Mouse (Mus musculus): ENCODE measurements around the gene Slc35b4. TPM values are rescaled to one million over a fixed set of nuclear protein-coding genes. Genes with fewer than 3 reads are reported as not detected.

Slc35b4 gene
- polyA plus RNA-seq, 1 experiment: 49.6 TPM

DNA sequence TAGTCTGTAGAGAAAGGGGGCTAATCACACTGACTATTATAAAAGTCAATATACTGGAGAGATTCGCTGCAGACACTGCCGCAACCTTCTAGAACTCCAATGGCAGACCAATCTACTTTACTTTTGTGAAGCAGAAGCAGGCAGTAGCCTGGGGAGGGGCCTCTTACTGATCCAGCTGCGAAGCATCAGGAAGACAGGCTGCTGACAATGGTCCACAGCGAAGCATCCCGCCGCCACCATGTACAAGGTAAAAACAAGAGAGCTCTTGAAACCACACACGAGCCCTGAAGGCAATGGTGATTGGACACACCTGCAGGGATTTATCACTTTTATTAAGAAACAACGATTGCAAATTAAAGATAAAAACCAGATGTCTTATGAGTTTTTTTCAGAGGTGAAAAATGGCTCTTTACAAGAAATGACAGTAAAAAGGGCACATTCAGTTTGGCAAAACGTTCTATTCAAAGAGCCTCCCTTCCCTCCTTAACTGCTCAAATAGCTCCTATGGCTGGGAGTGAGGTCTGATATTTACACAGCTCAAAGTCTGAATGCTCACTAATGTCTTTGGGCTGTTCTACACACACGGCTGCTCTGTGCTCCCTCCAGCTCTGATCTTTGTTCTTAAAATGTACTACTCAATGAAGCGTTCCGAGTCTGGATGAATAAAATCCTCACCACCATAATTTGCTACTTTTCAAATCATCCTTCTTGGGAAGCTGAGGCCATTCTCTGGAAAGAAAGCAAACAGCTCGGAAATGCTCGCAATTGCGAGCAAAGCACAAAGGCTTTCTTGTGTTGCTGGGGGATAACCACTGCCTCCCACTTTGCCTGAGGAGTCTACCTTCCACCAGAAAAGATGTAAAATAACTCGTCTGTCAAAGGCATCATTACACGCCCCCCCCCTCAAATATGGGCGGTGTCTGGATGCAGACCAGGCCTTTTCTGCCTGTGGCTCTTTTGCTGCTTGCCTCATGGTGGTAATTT, 23.6 kb downstream of the Slc35b4 start:
- Histone ChIP-seq H3K36me3 (ENCODE audit: control insufficient read depth, insufficient read depth, low read length) (peaks cover 13% of the 10 kb centered on the region), H3K27me3 (ENCODE audit: control insufficient read depth, insufficient read depth, low read length) (no peaks in the 10 kb centered on the region), H3K4me3 (ENCODE audit: control insufficient read depth, insufficient read depth, low read length) (no peak overlapping the region), H3K27ac (ENCODE audit: control insufficient read depth, insufficient read depth, low read length) (peak overlapping the region; percentile 14; the same call in 1 of the 2 replicates), H3K4me1 (replicated peaks; ENCODE audit: control insufficient read depth, insufficient read depth, low read length) (peaks cover 52% of the 10 kb centered on the region)
- no peak for TF ChIP-seq CTCF (IDR thresholded peaks at IDR 0.05; ENCODE audit: borderline replicate concordance, control insufficient read depth, extremely low read depth, insufficient read depth, low read length, poor library complexity)
- no peak for TF ChIP-seq POLR2A (IDR thresholded peaks at IDR 0.05; ENCODE audit: control insufficient read depth, extremely low read depth, insufficient read depth, low read length, poor library complexity)
- DNase-seq: no peak
- 74% methylated on average over 18 of the region's 18 CpGs for WGBS

DNA sequence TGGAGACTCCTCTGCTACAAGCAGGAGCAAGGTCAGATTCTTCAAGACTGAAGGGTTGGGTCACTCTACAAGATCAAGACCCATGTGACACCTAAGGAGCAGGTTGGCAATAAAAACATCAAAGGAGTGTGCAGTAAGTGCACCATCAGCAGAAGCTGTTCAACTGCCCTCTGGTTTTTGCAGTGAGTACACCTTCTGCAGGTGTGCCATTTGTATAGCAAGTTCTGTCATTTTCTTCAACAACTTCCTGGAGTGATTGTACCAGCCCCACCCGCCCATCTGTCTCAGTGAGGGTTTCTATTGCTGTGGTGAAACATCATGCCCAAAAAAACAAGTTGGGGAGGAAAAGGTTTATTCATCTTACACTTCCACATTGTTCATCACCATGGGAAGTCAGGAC, 27.1 kb downstream of the Slc35b4 start:
- TF ChIP-seq CTCF (IDR thresholded peaks at IDR 0.05; ENCODE audit: borderline replicate concordance, control insufficient read depth, extremely low read depth, insufficient read depth, low read length, poor library complexity): no peak
- TF ChIP-seq POLR2A (IDR thresholded peaks at IDR 0.05; ENCODE audit: control insufficient read depth, extremely low read depth, insufficient read depth, low read length, poor library complexity): no peak
- H3K4me1 ChIP-seq (replicated peaks; ENCODE audit: control insufficient read depth, insufficient read depth, low read length): peaks cover 32% of the 10 kb centered on the region
- peak overlapping the region; percentile 73 for H3K27ac ChIP-seq (ENCODE audit: control insufficient read depth, insufficient read depth, low read length)
- H3K4me3 ChIP-seq (ENCODE audit: control insufficient read depth, insufficient read depth, low read length): no peak overlapping the region
- no peaks in the 10 kb centered on the region for H3K36me3 ChIP-seq (ENCODE audit: control insufficient read depth, insufficient read depth, low read length)
- H3K27me3 ChIP-seq (ENCODE audit: control insufficient read depth, insufficient read depth, low read length): no peaks in the 10 kb centered on the region
- WGBS: 23% methylated on average over 1 of the region's 1 CpGs
- no peak for DNase-seq

DNA sequence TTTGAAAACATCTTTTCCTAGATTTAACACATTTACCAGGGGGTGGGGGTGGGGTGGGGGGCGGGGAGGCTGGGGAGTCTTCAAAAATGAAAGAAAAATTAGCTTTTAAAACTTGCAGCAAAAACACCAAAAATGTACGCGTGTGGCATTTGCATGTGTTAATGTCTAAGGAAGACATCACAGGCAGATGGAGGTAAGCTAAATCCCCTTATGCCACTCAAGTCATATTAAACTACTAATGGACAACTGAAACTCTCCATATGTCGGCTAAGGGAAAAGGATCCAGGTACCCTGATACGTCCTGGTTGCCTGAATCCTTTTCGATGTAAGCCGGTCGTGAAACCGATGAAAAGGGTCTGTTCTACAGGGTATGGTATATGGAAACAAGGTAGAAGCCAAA, 27.8 kb downstream of the Slc35b4 start:
- TF ChIP-seq CTCF (IDR thresholded peaks at IDR 0.05; ENCODE audit: borderline replicate concordance, control insufficient read depth, extremely low read depth, insufficient read depth, low read length, poor library complexity) (no peak), POLR2A (IDR thresholded peaks at IDR 0.05; ENCODE audit: control insufficient read depth, extremely low read depth, insufficient read depth, low read length, poor library complexity) (no peak)
- H3K4me1 ChIP-seq (replicated peaks; ENCODE audit: control insufficient read depth, insufficient read depth, low read length): peaks cover 28% of the 10 kb centered on the region

GRCm38 (mm10) chr6:34148639-34149038, 28.3 kb downstream of the Slc35b4 start:
- WGBS: 94% methylated on average over 7 of the region's 7 CpGs
- H3K4me1 ChIP-seq (replicated peaks; ENCODE audit: control insufficient read depth, insufficient read depth, low read length): peaks cover 24% of the 10 kb centered on the region
- H3K4me3 ChIP-seq (ENCODE audit: control insufficient read depth, insufficient read depth, low read length): no peak overlapping the region
- no peak for TF ChIP-seq POLR2A (IDR thresholded peaks at IDR 0.05; ENCODE audit: control insufficient read depth, extremely low read depth, insufficient read depth, low read length, poor library complexity)
- no peak for TF ChIP-seq CTCF (IDR thresholded peaks at IDR 0.05; ENCODE audit: borderline replicate concordance, control insufficient read depth, extremely low read depth, insufficient read depth, low read length, poor library complexity)
- H3K27me3 ChIP-seq (ENCODE audit: control insufficient read depth, insufficient read depth, low read length): no peaks in the 10 kb centered on the region
- no peaks in the 10 kb centered on the region for H3K36me3 ChIP-seq (ENCODE audit: control insufficient read depth, insufficient read depth, low read length)
- DNase-seq: no peak
- no peak overlapping the region for H3K27ac ChIP-seq (ENCODE audit: control insufficient read depth, insufficient read depth, low read length)

More for the DNA sequence above, 27.8 kb downstream of the Slc35b4 start:
- Histone ChIP-seq H3K4me3 (ENCODE audit: control insufficient read depth, insufficient read depth, low read length) (no peak overlapping the region), H3K27me3 (ENCODE audit: control insufficient read depth, insufficient read depth, low read length) (no peaks in the 10 kb centered on the region), H3K27ac (ENCODE audit: control insufficient read depth, insufficient read depth, low read length) (no peak overlapping the region), H3K36me3 (ENCODE audit: control insufficient read depth, insufficient read depth, low read length) (no peaks in the 10 kb centered on the region)
- WGBS: 94% methylated on average over 9 of the region's 9 CpGs
- DNase-seq: no peak

GRCm38 (mm10) chr6:34148021-34148420, 28.9 kb downstream of the Slc35b4 start:
- WGBS: 96% methylated on average over 3 of the region's 3 CpGs
- H3K27me3 ChIP-seq (ENCODE audit: control insufficient read depth, insufficient read depth, low read length): no peaks in the 10 kb centered on the region
- H3K4me1 ChIP-seq (replicated peaks; ENCODE audit: control insufficient read depth, insufficient read depth, low read length): peaks cover 20% of the 10 kb centered on the region
- DNase-seq: no peak
- no peak overlapping the region for H3K27ac ChIP-seq (ENCODE audit: control insufficient read depth, insufficient read depth, low read length)
- no peak for TF ChIP-seq CTCF (IDR thresholded peaks at IDR 0.05; ENCODE audit: borderline replicate concordance, control insufficient read depth, extremely low read depth, insufficient read depth, low read length, poor library complexity)
- TF ChIP-seq POLR2A (IDR thresholded peaks at IDR 0.05; ENCODE audit: control insufficient read depth, extremely low read depth, insufficient read depth, low read length, poor library complexity): no peak
- H3K36me3 ChIP-seq (ENCODE audit: control insufficient read depth, insufficient read depth, low read length): no peaks in the 10 kb centered on the region
- no peak overlapping the region for H3K4me3 ChIP-seq (ENCODE audit: control insufficient read depth, insufficient read depth, low read length)

DNA sequence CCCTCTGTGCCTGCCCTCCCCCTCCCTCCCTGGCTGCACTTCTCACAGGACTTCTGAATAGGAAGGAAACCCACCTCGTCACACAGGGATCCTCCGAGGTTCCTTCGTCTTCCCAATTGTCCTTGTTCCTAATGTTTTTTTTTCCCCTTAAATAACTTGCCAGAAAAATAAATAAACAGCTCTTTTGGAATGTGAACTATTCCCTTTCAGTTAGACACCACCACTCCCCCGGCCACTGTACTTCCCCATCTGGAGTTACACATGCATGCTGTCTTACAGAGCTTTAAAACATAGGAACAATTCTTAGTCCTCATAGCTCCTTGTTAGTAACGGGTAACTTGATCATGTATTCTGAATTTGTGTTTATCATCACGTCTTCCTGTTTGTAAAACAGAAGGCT, 30.9 kb downstream of the Slc35b4 start:
- Histone ChIP-seq H3K36me3 (ENCODE audit: control insufficient read depth, insufficient read depth, low read length) (no peaks in the 10 kb centered on the region), H3K4me1 (replicated peaks; ENCODE audit: control insufficient read depth, insufficient read depth, low read length) (peaks cover 10% of the 10 kb centered on the region), H3K27ac (ENCODE audit: control insufficient read depth, insufficient read depth, low read length) (no peak overlapping the region), H3K4me3 (ENCODE audit: control insufficient read depth, insufficient read depth, low read length) (no peak overlapping the region), H3K27me3 (ENCODE audit: control insufficient read depth, insufficient read depth, low read length) (no peaks in the 10 kb centered on the region)
- no peak for DNase-seq
- WGBS: 97% methylated on average over 6 of the region's 6 CpGs
- TF ChIP-seq POLR2A (IDR thresholded peaks at IDR 0.05; ENCODE audit: control insufficient read depth, extremely low read depth, insufficient read depth, low read length, poor library complexity): no peak
- no peak for TF ChIP-seq CTCF (IDR thresholded peaks at IDR 0.05; ENCODE audit: borderline replicate concordance, control insufficient read depth, extremely low read depth, insufficient read depth, low read length, poor library complexity)
